Mouse (Mus musculus): ENCODE data around the gene Stx12.
"Not testable (repeated sequence)": the region's sequence is repeated elsewhere in the genome, so short reads cannot be mapped to it uniquely, and the experiment has no call there.

The Stx12 gene

GRCm38 (mm10) chr4:132884064-132884843 lies at the start of gene Stx12:
TSS of gene Stx12 (minus strand) at chr4:132884509.
- peak; percentile 83 to 89 for DNase-seq (ENCODE audit: low spot score in 2 of 2)

GRCm38 (mm10) chr4:132932752-132933404 lies 48.6 kb upstream of the Stx12 start:
- no peak for DNase-seq (ENCODE audit: low spot score in 2 of 2)

GRCm38 (mm10) chr4:132930784-132931183 lies 46.5 kb upstream of the Stx12 start:
- DNase-seq (ENCODE audit: low spot score in 2 of 2), result no peak

GRCm38 (mm10) chr4:132926520-132926919 lies 42.2 kb upstream of the Stx12 start:
- DNase-seq (ENCODE audit: low spot score in 2 of 2), result not testable (repeated sequence)

GRCm38 (mm10) chr4:132922558-132923008 lies 38.3 kb upstream of the Stx12 start, which contains the start of gene Fam76a:
TSS of gene Fam76a (minus strand) at chr4:132922558.
- DNase-seq (ENCODE audit: low spot score in 2 of 2), result peak; percentile 100

GRCm38 (mm10) chr4:132922061-132922530 lies 37.8 kb upstream of the Stx12 start:
- DNase-seq (ENCODE audit: low spot score in 2 of 2), result peak in 1 of 2 experiments; percentile 36

- DNase-seq (ENCODE audit: low spot score in 2 of 2), result no peak
Measured at GRCm38 (mm10) chr4:132921488-132921887, 37.2 kb upstream of the Stx12 start.

GRCm38 (mm10) chr4:132920171-132920570 lies 35.9 kb upstream of the Stx12 start:
- DNase-seq (ENCODE audit: low spot score in 2 of 2), result no peak

GRCm38 (mm10) chr4:132918493-132918892 lies 34.2 kb upstream of the Stx12 start:
- not testable (repeated sequence) for DNase-seq (ENCODE audit: low spot score in 2 of 2)

GRCm38 (mm10) chr4:132912156-132912555 lies 27.8 kb upstream of the Stx12 start:
- DNase-seq (ENCODE audit: low spot score in 2 of 2), result no peak

GRCm38 (mm10) chr4:132905843-132906360 lies 21.6 kb upstream of the Stx12 start:
- no peak for DNase-seq (ENCODE audit: low spot score in 2 of 2)

GRCm38 (mm10) chr4:132904765-132905309 lies 20.5 kb upstream of the Stx12 start:
- no peak for DNase-seq (ENCODE audit: low spot score in 2 of 2)

GRCm38 (mm10) chr4:132904071-132904470 lies 19.8 kb upstream of the Stx12 start:
- no peak for DNase-seq (ENCODE audit: low spot score in 2 of 2)

GRCm38 (mm10) chr4:132898197-132898596 lies 13.9 kb upstream of the Stx12 start:
- no peak for DNase-seq (ENCODE audit: low spot score in 2 of 2)

GRCm38 (mm10) chr4:132894402-132894801 lies 10.1 kb upstream of the Stx12 start:
- no peak for DNase-seq (ENCODE audit: low spot score in 2 of 2)

- no peak for DNase-seq (ENCODE audit: low spot score in 2 of 2)
Measured at GRCm38 (mm10) chr4:132884844-132885374, 600 bp upstream of the Stx12 start.

- DNase-seq (ENCODE audit: low spot score in 2 of 2), result peak in 1 of 2 experiments; percentile 32
Measured at GRCm38 (mm10) chr4:132883561-132884063, 697 bp downstream of the Stx12 start.

- peak; percentile 39 to 49 for DNase-seq (ENCODE audit: low spot score in 2 of 2)
Measured at GRCm38 (mm10) chr4:132874363-132875097, 9.8 kb downstream of the Stx12 start.

- DNase-seq (ENCODE audit: low spot score in 2 of 2), result peak in 1 of 2 experiments; percentile 10
Measured at GRCm38 (mm10) chr4:132873481-132874362, 10.6 kb downstream of the Stx12 start.

GRCm38 (mm10) chr4:132871116-132871515 lies 13.2 kb downstream of the Stx12 start:
- no peak for DNase-seq (ENCODE audit: low spot score in 2 of 2)

Data from urinary bladder, postnatal 36 days (tissue).